Mouse (Mus musculus): ENCODE data around the gene Lamtor2. TPM values are rescaled to one million over a fixed set of nuclear protein-coding genes. Genes with fewer than 3 reads are reported as not detected.
"Not testable (repeated sequence)": the region's sequence is repeated elsewhere in the genome, so short reads cannot be mapped to it uniquely, and the experiment has no call there.

Lamtor2 gene
- polyA plus RNA-seq, 1 experiment from 2014 or later = 198 TPM

DNA sequence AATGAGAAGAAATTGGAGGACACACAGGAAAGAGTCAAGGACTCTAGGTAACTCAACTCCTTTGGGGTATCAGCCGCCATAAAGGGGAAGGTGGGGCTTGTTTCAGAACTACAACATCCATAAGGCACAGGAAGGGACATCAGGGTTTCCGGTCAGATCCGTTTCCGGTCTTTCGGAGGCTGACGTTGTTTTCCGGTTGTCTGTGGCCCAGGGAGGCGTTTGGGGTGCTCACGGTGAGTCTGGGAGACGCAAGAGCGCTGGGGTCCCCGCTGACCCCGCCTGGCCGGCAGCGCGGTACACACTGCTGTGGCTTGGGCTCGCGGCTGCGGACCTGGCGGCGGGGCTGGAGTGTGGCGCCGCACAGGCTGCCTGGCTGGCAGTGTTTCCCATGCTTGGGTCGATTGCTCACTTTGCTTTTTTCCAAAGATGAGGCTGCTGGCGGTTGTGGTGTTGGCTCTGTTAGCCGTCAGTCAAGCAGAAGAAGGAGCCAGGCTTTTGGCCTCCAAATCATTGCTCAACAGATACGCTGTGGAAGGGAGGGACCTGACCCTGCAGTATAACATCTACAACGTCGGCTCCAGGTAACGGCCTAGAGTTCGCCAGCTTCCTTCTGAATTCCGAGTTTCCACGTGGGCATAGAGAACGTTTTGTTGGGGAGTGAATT, 26.7 kb upstream of the Lamtor2 start:
- H3K4me2 ChIP-seq = peak overlapping the region; percentile 56
- H3K9me3 ChIP-seq = no peaks in the 10 kb centered on the region
- H3K36me3 ChIP-seq = peaks cover 15% of the 10 kb centered on the region; the same call in 1 of the 2 replicates
- peak overlapping the region; percentile 85 for H3K9ac ChIP-seq
- peaks cover 9% of the 10 kb centered on the region; the same call in 1 of the 2 replicates for H3K4me1 ChIP-seq
- H3K4me3 ChIP-seq (replicated peaks) = peak overlapping the region; percentile 83
- ATAC-seq (ENCODE audit: insufficient read depth, low FRiP score, low read depth) = peak; percentile 82
- H3K27ac ChIP-seq = peak overlapping the region; percentile 69
- no peaks in the 10 kb centered on the region for H3K27me3 ChIP-seq (replicated peaks)
- WGBS = under 1% methylated on average over 34 of the region's 34 CpGs

DNA sequence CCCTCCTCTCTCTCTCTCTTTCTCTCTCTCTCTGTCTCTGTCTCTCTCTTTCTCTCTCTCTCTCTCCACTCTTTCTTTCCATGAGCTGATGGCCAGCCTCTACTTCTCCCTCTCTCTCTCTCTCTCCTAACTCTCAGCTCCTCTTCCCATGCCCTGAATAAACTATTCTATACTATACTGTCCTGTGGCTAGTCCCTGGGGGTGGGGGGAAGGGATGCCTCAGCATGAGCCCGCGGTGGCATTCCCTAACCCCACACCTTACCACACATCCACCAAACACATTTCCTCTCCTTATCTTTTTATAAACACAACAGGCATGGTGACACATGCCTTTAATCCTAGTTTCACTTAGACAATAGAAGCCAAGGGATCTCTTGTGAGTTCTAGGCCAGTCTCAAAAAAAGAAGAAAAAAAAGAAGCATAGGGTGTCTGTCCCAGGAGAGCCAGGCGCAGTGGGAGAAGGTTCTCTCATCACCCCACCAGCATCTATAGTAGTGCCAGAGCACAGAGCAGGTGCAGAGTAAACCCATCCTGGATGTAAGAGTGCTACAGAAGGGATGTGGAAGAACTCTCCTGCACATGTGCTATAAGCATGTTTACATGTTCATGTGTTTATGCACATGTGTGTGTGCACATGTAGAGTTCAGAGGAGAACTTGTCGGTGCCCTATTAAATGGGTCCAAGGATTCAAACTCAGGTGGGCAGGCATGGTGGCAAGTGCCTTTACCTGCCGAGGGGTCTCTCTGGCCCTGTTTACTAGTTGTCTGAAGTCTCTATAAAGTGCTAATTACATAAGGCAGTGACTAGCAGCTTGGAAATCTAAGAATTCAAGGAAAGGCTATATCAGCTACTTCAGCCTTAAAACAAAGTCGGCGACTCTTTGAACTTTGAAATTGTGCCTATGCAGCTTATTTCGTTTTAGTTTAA, 25.9 kb upstream of the Lamtor2 start:
- 44% methylated on average over 8 of the region's 8 CpGs for WGBS
- H3K4me3 ChIP-seq (replicated peaks) = peak overlapping the region; percentile 83
- peak overlapping the region; percentile 56 for H3K4me2 ChIP-seq
- no peaks in the 10 kb centered on the region for H3K9me3 ChIP-seq
- no peak for ATAC-seq (ENCODE audit: insufficient read depth, low FRiP score, low read depth)
- no peak overlapping the region for H3K9ac ChIP-seq
- H3K27ac ChIP-seq = no peak overlapping the region
- peaks cover 9% of the 10 kb centered on the region; the same call in 1 of the 2 replicates for H3K36me3 ChIP-seq
- no peaks in the 10 kb centered on the region for H3K27me3 ChIP-seq (replicated peaks)
- H3K4me1 ChIP-seq = peaks cover 9% of the 10 kb centered on the region; the same call in 1 of the 2 replicates

DNA sequence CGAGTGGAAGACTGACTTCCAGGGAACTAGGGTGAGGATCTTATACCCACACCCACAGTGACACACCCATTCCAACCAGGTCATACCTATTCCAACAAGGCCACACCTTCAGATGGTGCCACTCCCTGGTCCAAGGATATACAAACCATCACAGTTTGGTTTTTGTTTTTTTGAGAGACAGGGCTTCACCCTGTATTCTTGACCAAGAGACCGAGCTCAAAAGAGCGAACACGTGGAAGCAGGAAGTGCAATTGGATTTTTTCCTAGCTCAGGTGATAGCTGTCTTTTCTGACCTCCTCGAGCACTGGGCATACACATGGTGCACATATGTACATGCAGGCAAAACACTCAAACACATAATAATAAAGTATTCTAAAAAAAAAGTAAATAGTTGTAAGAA, 25.0 kb upstream of the Lamtor2 start:
- 81% methylated on average over 5 of the region's 5 CpGs for WGBS
- not testable (repeated sequence) for H3K27me3 ChIP-seq (replicated peaks); H3K4me2 ChIP-seq; H3K9me3 ChIP-seq; H3K4me3 ChIP-seq (replicated peaks); H3K36me3 ChIP-seq; H3K27ac ChIP-seq; H3K4me1 ChIP-seq; H3K9ac ChIP-seq; ATAC-seq (ENCODE audit: insufficient read depth, low FRiP score, low read depth)

DNA sequence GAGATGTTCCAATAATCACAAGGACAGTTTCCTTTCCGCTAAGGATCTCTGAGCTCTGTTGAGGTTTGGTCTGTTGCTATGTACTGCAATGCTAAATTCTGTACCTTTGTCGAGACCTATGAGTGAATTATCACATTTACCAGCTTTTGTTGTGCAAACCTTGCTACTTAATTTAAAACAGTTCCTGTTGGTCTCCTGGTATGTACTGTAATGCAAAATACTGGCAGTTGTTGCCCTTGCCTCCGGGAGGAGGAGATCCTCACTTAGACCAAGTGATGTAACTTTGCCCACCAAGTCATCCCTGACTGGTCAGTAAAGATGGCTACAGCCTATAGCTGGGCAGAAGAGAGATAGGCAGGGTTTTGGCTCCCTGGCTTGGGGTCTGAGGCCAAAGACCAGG, 22.7 kb upstream of the Lamtor2 start, which contains the start of gene Ssr2:
Gene Ssr2 (plus strand): TSS at position 337 of the 400 bp plus-strand sequence.
- ATAC-seq (ENCODE audit: insufficient read depth, low FRiP score, low read depth) = no peak
- no peak within 1 kb of the TSS for H3K4me3 ChIP-seq (replicated peaks)
- H3K4me1 ChIP-seq = peaks cover 5% of the 10 kb centered on the region; the same call in 1 of the 2 replicates
- H3K9ac ChIP-seq = no peak within 1 kb of the TSS
- 86% methylated on average over 3 of the region's 3 CpGs for WGBS
- no peaks in the 10 kb centered on the region for H3K9me3 ChIP-seq
- H3K36me3 ChIP-seq = no peaks in the 10 kb centered on the region
- H3K27me3 ChIP-seq (replicated peaks) = no peaks in the 10 kb centered on the region
- no peak within 1 kb of the TSS for H3K4me2 ChIP-seq
- H3K27ac ChIP-seq = no peak within 1 kb of the TSS

DNA sequence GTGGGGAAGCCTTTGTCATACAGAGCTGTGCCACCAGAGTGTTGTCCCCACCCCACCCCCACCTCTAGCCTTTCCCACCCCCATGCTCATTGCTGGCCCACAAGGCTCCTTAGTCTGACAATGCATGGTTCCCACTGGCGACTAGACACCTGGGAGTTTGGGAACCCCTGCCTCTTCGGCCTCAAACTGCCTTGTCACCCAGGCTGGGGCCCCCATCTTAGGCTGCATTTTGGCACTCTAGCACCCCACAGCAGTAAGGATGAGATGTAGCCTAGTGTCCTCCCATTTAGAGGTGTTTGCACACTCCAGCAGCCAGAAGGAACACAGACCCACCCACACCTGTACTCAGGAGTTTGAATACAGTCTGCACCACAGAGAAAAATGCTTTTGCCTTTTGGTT, 20.9 kb upstream of the Lamtor2 start:
- 77% methylated on average over 2 of the region's 2 CpGs for WGBS
- H3K27me3 ChIP-seq (replicated peaks) = no peaks in the 10 kb centered on the region
- peaks cover 7% of the 10 kb centered on the region for H3K36me3 ChIP-seq
- no peak for ATAC-seq (ENCODE audit: insufficient read depth, low FRiP score, low read depth)
- H3K4me1 ChIP-seq = no peaks in the 10 kb centered on the region
- no peak overlapping the region for H3K4me2 ChIP-seq
- no peak overlapping the region for H3K27ac ChIP-seq
- H3K9ac ChIP-seq = no peak overlapping the region
- H3K9me3 ChIP-seq = no peaks in the 10 kb centered on the region
- H3K4me3 ChIP-seq (replicated peaks) = no peak overlapping the region

DNA sequence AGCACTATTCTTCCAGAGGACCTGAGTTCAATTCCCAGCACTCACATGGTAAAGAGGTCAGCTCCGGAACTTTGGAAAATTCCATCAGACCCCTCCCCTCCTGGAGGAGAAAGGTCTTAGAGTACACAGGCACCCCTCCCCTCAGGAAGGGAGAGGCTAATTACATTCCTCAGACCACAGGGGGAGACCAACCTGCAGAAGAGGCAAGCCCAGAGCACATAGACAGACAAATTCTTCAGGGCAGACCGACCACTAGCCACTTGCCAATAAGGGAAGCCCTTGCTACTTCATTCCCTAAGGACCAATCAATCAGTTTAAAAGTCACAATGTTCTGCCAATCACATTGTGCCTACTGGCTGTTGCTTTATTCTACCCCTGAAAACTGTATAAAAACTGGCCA, 20.0 kb upstream of the Lamtor2 start:
- no peaks in the 10 kb centered on the region for H3K9me3 ChIP-seq
- WGBS = 82% methylated on average over 2 of the region's 2 CpGs

DNA sequence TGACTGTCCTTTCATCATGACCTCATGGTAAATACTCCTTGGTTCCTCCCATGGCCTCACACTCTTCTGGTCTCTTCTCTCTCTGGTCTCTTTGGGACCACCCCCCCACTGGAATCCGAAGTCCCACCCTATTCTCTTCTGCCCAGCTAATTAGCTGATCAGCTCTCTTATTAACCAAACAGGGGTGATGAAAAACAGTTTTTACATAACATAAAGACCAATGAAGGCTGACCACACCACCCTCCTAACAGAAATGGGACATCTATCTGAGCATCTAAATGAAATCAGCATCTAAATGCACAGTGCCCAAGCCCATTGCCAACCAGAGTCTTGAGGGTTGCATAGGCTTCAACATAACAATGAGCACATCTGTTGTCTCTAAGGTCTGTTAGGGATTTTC, 19.0 kb upstream of the Lamtor2 start:
- no peak for ATAC-seq (ENCODE audit: insufficient read depth, low FRiP score, low read depth)
- peaks cover 22% of the 10 kb centered on the region for H3K36me3 ChIP-seq
- H3K4me1 ChIP-seq = no peaks in the 10 kb centered on the region; the same call in 1 of the 2 replicates
- no peak overlapping the region for H3K27ac ChIP-seq
- WGBS = 88% methylated on average over 1 of the region's 1 CpGs
- no peak overlapping the region for H3K9ac ChIP-seq
- H3K4me2 ChIP-seq = no peak overlapping the region
- no peaks in the 10 kb centered on the region for H3K9me3 ChIP-seq
- H3K4me3 ChIP-seq (replicated peaks) = no peak overlapping the region
- no peaks in the 10 kb centered on the region for H3K27me3 ChIP-seq (replicated peaks)

More for the DNA sequence above, 20.0 kb upstream of the Lamtor2 start:
- no peaks in the 10 kb centered on the region for H3K27me3 ChIP-seq (replicated peaks)
- no peak overlapping the region for H3K27ac ChIP-seq
- no peak for ATAC-seq (ENCODE audit: insufficient read depth, low FRiP score, low read depth)
- no peak overlapping the region for H3K4me2 ChIP-seq
- H3K9ac ChIP-seq = no peak overlapping the region
- no peaks in the 10 kb centered on the region; the same call in 1 of the 2 replicates for H3K4me1 ChIP-seq
- H3K4me3 ChIP-seq (replicated peaks) = no peak overlapping the region
- H3K36me3 ChIP-seq = peaks cover 16% of the 10 kb centered on the region

DNA sequence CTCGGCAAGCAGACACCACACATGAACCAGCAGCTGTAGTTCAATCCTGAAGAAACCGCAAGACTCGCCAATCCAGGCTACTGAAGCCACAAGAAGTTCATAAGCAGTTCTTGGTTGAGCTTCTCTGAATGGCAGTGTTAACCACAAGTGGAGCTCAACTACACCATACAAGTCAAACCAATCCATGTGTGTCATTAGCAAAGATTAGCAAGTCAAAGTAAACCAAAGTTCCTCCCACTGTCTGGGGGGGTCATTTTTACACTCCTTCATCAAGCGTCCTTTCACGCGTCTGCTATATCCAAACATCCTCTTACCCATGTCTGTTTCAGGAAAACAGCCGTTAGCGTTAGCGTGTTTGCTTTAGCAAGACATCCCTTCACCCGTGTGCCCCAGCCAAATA, 17.5 kb upstream of the Lamtor2 start:
- H3K36me3 ChIP-seq = peaks cover 37% of the 10 kb centered on the region
- H3K9ac ChIP-seq = no peak overlapping the region
- ATAC-seq (ENCODE audit: insufficient read depth, low FRiP score, low read depth) = no peak
- 90% methylated on average over 10 of the region's 10 CpGs for WGBS
- no peaks in the 10 kb centered on the region; the same call in 1 of the 2 replicates for H3K4me1 ChIP-seq
- H3K27ac ChIP-seq = no peak overlapping the region
- no peak overlapping the region for H3K4me2 ChIP-seq
- no peaks in the 10 kb centered on the region for H3K27me3 ChIP-seq (replicated peaks)
- no peaks in the 10 kb centered on the region for H3K9me3 ChIP-seq
- no peak overlapping the region for H3K4me3 ChIP-seq (replicated peaks)

DNA sequence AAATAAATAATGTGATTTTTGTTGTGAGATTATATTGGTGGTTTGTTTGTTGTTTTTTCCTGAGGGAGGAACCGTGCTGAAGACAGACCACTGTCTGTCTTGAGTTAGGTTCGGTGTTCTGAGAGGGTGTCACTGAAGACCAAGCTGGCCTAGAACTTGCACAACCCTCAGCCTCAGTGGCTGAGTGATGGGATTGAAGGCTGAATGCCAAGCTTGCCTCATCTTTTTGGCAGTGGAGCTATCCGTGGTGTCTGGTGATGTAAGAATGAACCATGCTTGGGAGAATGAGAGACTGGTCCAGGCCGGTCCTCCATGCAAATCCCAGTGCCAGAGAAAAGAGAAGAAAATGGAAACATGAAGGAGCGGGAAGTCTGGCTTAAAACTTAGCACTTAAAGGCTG, 16.8 kb upstream of the Lamtor2 start:
- H3K4me2 ChIP-seq = no peak overlapping the region
- WGBS = 88% methylated on average over 5 of the region's 5 CpGs
- H3K4me1 ChIP-seq = no peaks in the 10 kb centered on the region; the same call in 1 of the 2 replicates
- no peaks in the 10 kb centered on the region for H3K27me3 ChIP-seq (replicated peaks)
- H3K9me3 ChIP-seq = no peaks in the 10 kb centered on the region
- H3K27ac ChIP-seq = no peak overlapping the region
- H3K4me3 ChIP-seq (replicated peaks) = no peak overlapping the region
- peaks cover 43% of the 10 kb centered on the region for H3K36me3 ChIP-seq
- H3K9ac ChIP-seq = no peak overlapping the region
- ATAC-seq (ENCODE audit: insufficient read depth, low FRiP score, low read depth) = no peak

DNA sequence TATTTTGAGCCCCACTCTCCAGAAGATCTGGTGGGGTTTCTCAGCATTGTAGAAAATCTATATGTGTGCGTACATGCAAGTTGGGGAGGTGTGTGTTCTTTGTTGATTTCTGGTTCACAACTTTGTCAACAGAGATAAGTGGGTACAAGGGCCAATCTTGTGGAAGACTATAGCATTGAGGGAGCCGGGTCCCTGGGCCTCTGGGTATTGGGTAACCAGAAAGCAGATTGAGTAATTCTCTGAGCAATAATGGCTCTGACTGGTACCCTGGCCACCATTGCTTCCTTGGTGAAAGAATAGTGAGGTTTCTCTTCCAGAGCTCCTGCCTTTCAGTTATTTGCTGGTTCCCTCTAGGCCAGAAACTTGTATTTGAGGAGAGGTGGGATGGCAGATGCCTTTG, 16.2 kb upstream of the Lamtor2 start:
- no peak overlapping the region for H3K27ac ChIP-seq
- no peak overlapping the region for H3K4me3 ChIP-seq (replicated peaks)
- H3K4me2 ChIP-seq = no peak overlapping the region
- H3K4me1 ChIP-seq = no peaks in the 10 kb centered on the region; the same call in 1 of the 2 replicates
- ATAC-seq (ENCODE audit: insufficient read depth, low FRiP score, low read depth) = no peak
- no peaks in the 10 kb centered on the region for H3K9me3 ChIP-seq
- 97% methylated on average over 2 of the region's 2 CpGs for WGBS
- H3K9ac ChIP-seq = no peak overlapping the region
- H3K36me3 ChIP-seq = peaks cover 49% of the 10 kb centered on the region
- H3K27me3 ChIP-seq (replicated peaks) = no peaks in the 10 kb centered on the region

DNA sequence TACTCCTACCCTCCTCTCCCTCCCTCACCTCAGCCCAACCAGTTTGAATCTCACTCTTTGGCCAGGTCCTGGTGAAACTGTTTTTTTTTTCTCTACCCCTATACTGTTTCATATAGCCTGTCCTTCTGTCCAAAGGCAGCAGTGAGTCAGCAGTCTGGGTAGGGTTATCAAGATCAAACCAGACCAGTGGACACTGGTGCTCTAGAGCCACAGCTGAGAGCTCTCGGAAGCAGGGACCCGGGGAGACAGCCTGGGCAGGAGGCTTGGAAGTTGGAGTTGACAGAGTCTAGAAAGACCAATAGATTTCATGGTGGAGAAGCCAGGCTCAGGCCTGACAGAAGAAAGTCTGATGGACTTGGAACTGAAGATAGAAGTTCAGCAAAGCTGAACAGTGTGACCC, 15.7 kb upstream of the Lamtor2 start:
- Histone ChIP-seq H3K4me1 (no peaks in the 10 kb centered on the region; the same call in 1 of the 2 replicates), H3K4me3 (replicated peaks) (no peak overlapping the region), H3K9ac (no peak overlapping the region), H3K9me3 (no peaks in the 10 kb centered on the region), H3K27me3 (replicated peaks) (no peaks in the 10 kb centered on the region), H3K36me3 (peaks cover 54% of the 10 kb centered on the region), H3K27ac (no peak overlapping the region), H3K4me2 (no peak overlapping the region)
- no peak for ATAC-seq (ENCODE audit: insufficient read depth, low FRiP score, low read depth)
- WGBS = 94% methylated on average over 2 of the region's 2 CpGs

DNA sequence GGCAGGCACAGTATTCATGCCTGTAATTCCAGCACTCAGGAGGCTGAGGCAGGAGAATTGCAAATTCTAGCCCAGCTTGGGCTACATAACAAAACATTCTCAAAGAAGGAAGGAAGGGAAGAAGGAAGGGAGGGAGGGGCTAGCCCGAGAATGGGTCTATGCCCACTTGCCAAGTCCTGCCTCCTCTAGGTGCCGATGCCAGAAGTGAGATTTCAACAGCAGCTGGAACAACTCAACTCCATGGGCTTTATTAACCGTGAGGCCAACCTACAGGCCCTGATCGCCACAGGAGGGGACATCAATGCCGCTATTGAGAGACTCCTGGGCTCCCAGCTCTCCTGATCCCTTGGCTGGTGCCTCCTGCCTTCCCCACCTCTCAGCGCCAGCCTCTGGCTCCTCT, 15.0 kb upstream of the Lamtor2 start:
- H3K27ac ChIP-seq = no peak overlapping the region

More for the DNA sequence above, 15.0 kb upstream of the Lamtor2 start:
- no peak overlapping the region for H3K9ac ChIP-seq
- no peaks in the 10 kb centered on the region for H3K27me3 ChIP-seq (replicated peaks)
- no peaks in the 10 kb centered on the region for H3K9me3 ChIP-seq
- ATAC-seq (ENCODE audit: insufficient read depth, low FRiP score, low read depth) = no peak
- WGBS = 84% methylated on average over 6 of the region's 6 CpGs
- peaks cover 60% of the 10 kb centered on the region for H3K36me3 ChIP-seq
- H3K4me3 ChIP-seq (replicated peaks) = no peak overlapping the region
- no peaks in the 10 kb centered on the region; the same call in 1 of the 2 replicates for H3K4me1 ChIP-seq
- H3K4me2 ChIP-seq = no peak overlapping the region

All from stomach, embryonic 15.5 days (tissue).